Mouse (Mus musculus) small intestine, adult 2 months (tissue): ENCODE data around the gene Tada2a. TPM values are rescaled to one million over a fixed set of nuclear protein-coding genes. Genes with fewer than 3 reads are reported as not detected.

Source experiments
- H3K27ac ChIP-seq: fragments of 200-500 bp; 2 replicates; pipeline ENCODE4 v1.5.1; 2012; ENCODE audit warnings: low read depth, low read length, control low read depth, inconsistent platforms; ENCODE audit not compliant: insufficient read depth
- H3K27me3 ChIP-seq: fragments of 200-500 bp; 2 replicates; pipeline ENCODE4 v1.6.1; 2012; ENCODE audit warnings: mild to moderate bottlenecking, moderate library complexity, low read length, inconsistent platforms; ENCODE audit not compliant: control insufficient read depth, insufficient read depth
- H3K36me3 ChIP-seq: fragments of 200-500 bp; 2 replicates; pipeline ENCODE4 v1.6.1; 2012; ENCODE audit warnings: mild to moderate bottlenecking, low read length, control low read depth, inconsistent platforms; ENCODE audit not compliant: control insufficient read depth, insufficient read depth
- H3K4me1 ChIP-seq: fragments of 200-500 bp; 2 replicates; pipeline ENCODE4 v1.6.1; 2012; ENCODE audit warnings: low read length, inconsistent platforms, mixed read lengths; ENCODE audit not compliant: control insufficient read depth, insufficient read depth, insufficient read length
- H3K4me3 ChIP-seq: fragments of 200-500 bp; 2 replicates; pipeline ENCODE4 v1.5.1; 2012; ENCODE audit warnings: low read depth, mild to moderate bottlenecking, control low read depth, inconsistent platforms, low read length, moderate library complexity
- CTCF ChIP-seq: fragments of 200-500 bp; IDR thresholded peaks from 2 replicates; pipeline ENCODE4 v1.5.1; 2012; ENCODE audit warnings: low read depth, mild to moderate bottlenecking, control low read depth, inconsistent platforms, low read length, moderate library complexity, mixed read lengths; ENCODE audit not compliant: insufficient replicate concordance, insufficient read length; ENCODE audit errors: extremely low read depth
- POLR2A ChIP-seq: fragments of 200-500 bp; IDR thresholded peaks from 2 replicates; pipeline ENCODE4 v1.6.1; 2012; ENCODE audit warnings: low read depth, mild to moderate bottlenecking, control low read depth, inconsistent platforms, low read length, moderate library complexity
- WGBS: fragments of 180-500 bp; shearing (Covaris S2); methylation state at CpG from one replicate; pipeline ENCODE4 v1.1.7; 2018; 5-methylcytosine and 5-hydroxymethylcytosine counted together
- polyA plus RNA-seq: library from polyadenylated mRNA; depleted of rRNA; stranded (reverse); fragments of >200 nt; gene quantifications from 2 replicates; pipeline ENCODE4 v1.2.3, GENCODE M21; 2012; rRNA removed

Gene Tada2a
- 0.44 and 1.0 TPM in 2 replicates for polyA plus RNA-seq

DNA sequence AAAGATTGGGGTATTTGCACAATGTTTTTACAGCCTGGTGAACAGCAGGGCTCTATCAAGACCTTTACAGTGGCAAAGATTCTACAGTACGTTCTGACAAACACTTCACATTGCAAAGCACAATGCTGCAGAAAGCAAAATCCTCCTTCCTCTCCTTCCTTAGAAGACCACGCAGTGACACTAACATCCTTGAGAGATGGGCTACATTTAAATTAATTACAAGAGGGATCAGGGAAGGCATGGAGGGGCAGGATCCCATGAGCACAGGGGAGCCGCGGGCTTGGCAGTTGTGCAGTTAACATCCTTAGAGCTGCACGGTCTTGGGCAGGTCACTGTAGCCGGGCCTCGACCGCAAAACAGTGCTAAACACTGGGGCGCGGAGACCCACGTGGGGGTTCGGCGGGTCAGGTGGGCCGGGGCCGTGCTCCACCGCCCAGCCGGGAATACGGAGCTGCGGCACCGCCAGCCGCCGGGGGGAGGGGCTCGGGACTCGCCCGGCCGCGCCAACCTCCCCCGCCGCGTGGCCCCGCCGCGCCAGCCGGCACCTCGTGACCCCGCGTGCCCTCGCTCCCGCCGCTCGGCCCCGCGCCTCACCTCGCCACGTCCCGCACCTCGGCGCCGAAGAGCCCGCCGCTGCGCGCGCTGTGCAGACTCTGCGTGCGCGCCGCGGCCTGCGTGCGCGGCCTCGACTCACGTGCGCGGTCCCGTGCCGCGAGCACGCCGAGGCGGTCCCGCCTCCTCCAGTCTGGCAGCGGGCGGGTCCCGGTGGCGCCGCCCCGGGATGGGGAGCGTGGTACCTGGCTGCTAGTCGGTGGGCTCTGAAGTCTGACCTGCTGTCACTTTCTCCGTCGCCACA is at the start of gene Tada2a, which contains the start of gene Acaca:
TSS of gene Tada2a (minus strand) at position 658 of the 856 bp plus-strand sequence.
TSS of gene Acaca (plus strand) at position 730 of the 856 bp plus-strand sequence.
- H3K36me3 ChIP-seq = peaks cover 10% of the 10 kb centered on the region
- H3K4me3 ChIP-seq = peak within 1 kb of the TSS; percentile 83
- H3K4me1 ChIP-seq = no peaks in the 10 kb centered on the region
- under 1% methylated on average over 82 of the region's 83 CpGs for WGBS
- H3K27me3 ChIP-seq = no peaks in the 10 kb centered on the region
- no peak within 1 kb of the TSS for H3K27ac ChIP-seq
- TF ChIP-seq CTCF = no peak
- TF ChIP-seq POLR2A = no peak

DNA sequence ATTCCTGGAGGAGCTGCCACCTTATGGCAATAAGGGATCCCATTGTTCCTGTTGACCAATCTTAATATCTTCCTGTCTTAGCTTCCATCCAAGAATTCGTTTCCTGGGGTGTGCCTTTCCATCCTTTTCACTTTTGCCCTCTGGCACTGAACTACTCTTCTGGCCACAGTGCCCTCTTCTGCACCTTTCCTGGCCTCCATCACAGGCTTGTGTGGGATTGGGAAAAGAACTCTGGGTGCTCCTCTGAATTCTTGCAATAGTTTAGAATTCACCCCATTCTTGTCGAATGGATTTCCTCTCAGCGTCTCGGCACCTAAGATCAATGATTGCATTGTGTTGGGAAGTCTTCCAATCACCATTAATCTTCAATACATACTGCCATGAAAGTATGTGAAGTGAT is 49.2 kb upstream of the Tada2a start:
- Histone ChIP-seq H3K27me3 (no peaks in the 10 kb centered on the region), H3K36me3 (no peaks in the 10 kb centered on the region), H3K27ac (no peak overlapping the region), H3K4me1 (no peaks in the 10 kb centered on the region), H3K4me3 (no peak overlapping the region)
- 16% methylated on average over 4 of the region's 4 CpGs for WGBS
- TF ChIP-seq POLR2A (no peak), CTCF (no peak)

DNA sequence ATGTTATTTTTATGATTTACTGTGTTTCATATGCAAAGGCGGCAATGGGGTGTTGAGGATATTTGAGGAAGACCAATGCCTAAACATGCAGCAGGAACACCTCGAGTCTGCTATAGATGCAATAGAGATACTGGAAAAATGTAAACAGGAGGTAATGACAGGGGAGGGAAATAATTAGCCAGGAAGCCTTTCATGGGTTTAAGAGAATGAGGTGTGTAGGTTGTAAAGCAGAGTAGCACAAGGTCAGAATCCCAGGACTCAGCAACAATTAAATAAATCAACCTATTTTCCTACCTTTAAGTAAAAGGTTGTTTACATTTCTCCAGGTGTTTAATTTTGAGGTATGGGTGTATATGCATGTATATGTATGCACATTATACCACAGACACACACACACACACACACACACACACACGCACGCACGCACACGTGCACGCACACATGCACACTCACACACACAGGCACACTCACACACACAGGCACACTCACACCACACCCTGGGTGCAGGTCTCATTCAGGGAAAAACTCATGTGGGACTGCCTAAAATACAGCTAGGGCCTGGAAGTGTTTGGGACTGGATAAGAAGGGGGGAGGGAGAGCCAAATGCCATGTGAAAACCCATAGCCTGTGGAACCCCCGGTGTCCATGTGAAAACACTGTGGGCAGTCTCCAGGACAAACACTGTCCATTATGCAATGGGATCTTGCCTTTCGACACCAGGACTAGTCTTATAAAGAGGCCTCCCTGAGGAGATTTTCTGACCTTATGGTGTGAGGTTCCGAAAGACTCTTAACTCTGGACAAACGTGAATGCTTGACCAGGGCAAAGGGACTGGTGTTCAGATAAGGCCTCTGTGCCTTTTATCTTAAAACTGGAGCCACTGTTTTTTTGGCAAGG is 43.4 kb upstream of the Tada2a start:
- Histone ChIP-seq H3K36me3 (no peaks in the 10 kb centered on the region), H3K4me3 (no peak overlapping the region), H3K27me3 (no peaks in the 10 kb centered on the region), H3K4me1 (peaks cover 8% of the 10 kb centered on the region; the same call in 1 of the 2 replicates), H3K27ac (no peak overlapping the region)
- TF ChIP-seq CTCF = no peak
- TF ChIP-seq POLR2A = no peak
- 44% methylated on average over 11 of the region's 11 CpGs for WGBS

DNA sequence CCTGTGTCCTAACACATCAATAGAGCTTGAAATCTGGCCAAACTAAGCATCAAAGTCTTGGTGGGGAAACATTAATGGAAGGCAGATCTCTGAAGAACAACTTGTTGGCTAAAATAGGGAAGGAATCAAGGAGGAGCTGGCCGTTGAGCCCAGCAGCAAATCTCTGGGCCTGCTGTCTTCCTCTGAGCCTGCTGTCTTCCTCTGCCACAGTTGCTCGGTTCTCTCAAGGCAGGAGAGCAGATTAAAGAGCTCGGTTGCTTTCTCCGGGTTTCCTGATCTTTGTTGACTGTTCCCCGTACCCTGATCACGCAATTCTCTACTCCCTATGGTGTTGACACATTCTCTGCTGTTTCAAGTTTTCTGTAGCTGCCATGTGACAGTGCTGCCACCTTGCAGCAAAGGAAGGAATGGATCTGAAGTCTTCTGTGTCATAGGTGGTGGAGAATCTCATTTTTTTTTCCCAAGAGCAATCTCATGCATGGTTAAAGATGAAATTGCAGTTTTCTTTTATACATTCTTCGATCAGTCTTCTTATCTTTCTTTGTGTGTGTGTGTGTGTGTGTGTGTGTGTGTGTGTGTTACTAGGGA is 39.4 kb upstream of the Tada2a start:
- 12% methylated on average over 7 of the region's 7 CpGs for WGBS
- Histone ChIP-seq H3K27me3 (no peaks in the 10 kb centered on the region), H3K4me3 (peak overlapping the region; percentile 33), H3K36me3 (peaks cover 2% of the 10 kb centered on the region; the same call in 1 of the 2 replicates), H3K27ac (peak overlapping the region; percentile 49; the same call in 1 of the 2 replicates), H3K4me1 (peaks cover 19% of the 10 kb centered on the region)
- TF ChIP-seq POLR2A (no peak), CTCF (peak; percentile 25; the same call in 1 of the 2 replicates)

DNA sequence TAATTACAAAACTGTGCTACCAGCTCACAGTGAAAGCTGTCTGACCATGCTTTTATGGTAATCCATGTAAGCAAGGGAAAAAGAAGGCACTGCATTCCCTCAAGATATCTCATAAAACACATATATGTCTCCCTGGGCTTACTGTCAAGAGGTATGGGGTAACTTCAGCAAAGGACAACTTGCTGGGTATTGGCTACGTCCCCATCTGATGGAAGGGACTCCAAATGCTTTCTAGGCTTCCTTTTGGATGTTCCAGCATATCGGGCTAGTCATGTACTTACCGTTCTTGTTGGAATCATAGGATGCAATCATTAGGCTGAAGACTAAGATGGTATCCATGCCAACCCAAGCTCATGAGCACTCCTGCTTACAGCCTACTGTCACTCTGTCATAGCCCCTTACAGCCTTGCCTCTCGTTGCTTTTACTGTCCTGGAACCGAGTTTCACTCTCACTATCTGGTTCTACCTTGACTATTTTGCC is 37.7 kb upstream of the Tada2a start, which contains the start of gene Gm11437:
TSS of gene Gm11437 (minus strand) at position 431 of the 481 bp plus-strand sequence.
- 39% methylated on average over 5 of the region's 5 CpGs for WGBS
- no peak within 1 kb of the TSS for H3K4me3 ChIP-seq
- H3K36me3 ChIP-seq = peaks cover 9% of the 10 kb centered on the region
- peak within 1 kb of the TSS; percentile 90 for H3K27ac ChIP-seq
- peaks cover 17% of the 10 kb centered on the region for H3K4me1 ChIP-seq
- TF ChIP-seq CTCF (no peak), POLR2A (no peak)
- H3K27me3 ChIP-seq = no peaks in the 10 kb centered on the region

DNA sequence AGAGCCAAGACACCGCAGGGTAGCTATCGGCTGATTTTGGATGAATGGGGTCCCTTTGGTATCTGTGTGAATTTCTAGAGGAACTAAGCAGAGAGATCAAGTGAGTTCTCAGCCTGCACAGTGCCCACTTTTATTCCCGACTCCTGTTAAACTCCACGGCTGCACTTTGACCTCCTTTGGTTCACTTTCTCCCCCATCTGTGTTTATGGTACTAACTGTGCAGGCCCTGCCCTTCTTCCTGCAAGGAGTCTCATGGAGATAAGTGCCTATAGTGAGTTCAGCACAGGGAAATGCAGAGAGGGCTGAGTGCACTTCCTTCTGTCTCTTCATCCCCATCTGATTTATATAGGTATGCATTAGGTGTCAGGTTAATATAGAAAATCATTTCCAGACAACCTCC is 35.2 kb upstream of the Tada2a start:
- peaks cover 19% of the 10 kb centered on the region for H3K36me3 ChIP-seq
- WGBS = 20% methylated on average over 4 of the region's 4 CpGs
- no peak for TF ChIP-seq CTCF
- TF ChIP-seq POLR2A = no peak
- peaks cover 20% of the 10 kb centered on the region for H3K4me1 ChIP-seq
- no peaks in the 10 kb centered on the region for H3K27me3 ChIP-seq
- H3K27ac ChIP-seq = peak overlapping the region; percentile 92
- H3K4me3 ChIP-seq = no peak overlapping the region; the same call in 1 of the 2 replicates

DNA sequence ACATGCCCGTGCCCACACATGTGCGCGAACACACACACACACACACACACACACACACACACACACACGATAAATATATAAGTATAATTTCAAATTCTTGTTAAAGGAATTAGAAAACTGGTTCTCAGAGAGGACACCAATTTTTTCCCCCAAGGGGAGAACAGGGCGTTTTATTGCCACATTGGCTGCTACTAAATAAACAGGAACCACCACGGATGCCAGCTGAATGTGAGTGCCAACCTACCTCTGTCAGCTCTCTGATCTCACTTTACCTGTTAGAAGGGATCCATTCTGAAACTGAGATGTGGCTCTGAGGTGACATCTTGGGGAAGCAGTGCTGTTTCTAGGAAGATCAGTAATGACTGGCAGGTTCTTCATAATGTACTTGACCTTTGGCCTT is 34.7 kb upstream of the Tada2a start:
- 35% methylated on average over 6 of the region's 6 CpGs for WGBS
- Histone ChIP-seq H3K4me3 (no peak overlapping the region; the same call in 1 of the 2 replicates), H3K27ac (peak overlapping the region; percentile 92), H3K27me3 (no peaks in the 10 kb centered on the region), H3K36me3 (peaks cover 19% of the 10 kb centered on the region), H3K4me1 (peaks cover 20% of the 10 kb centered on the region)
- TF ChIP-seq POLR2A = no peak
- no peak for TF ChIP-seq CTCF
